Mouse (Mus musculus) adrenal gland (tissue): ENCODE data around the gene Eps8.

Source experiments
- intact Hi-C: fragments of 180-260 bp; cut with DNase I; formaldehyde crosslinking; loops from one replicate; pipeline ENCODE4 v1.15.1; 2025

The Eps8 gene

GRCm38 (mm10) chr6:137525769-137526168, 128.9 kb downstream of the Eps8 start:
- intact Hi-C loops: no loop called here

- intact Hi-C loops: no loop called here
Observed at GRCm38 (mm10) chr6:137520343-137520704, 134.4 kb downstream of the Eps8 start.

GRCm38 (mm10) chr6:137519529-137520342, 134.9 kb downstream of the Eps8 start:
- intact Hi-C loops: no loop called here

GRCm38 (mm10) chr6:137514872-137515271, 139.8 kb downstream of the Eps8 start:
- intact Hi-C loops: no loop called here

- intact Hi-C loops: no loop called here
Observed at GRCm38 (mm10) chr6:137512753-137513152, 141.9 kb downstream of the Eps8 start.

- intact Hi-C loops: no loop called here
Observed at GRCm38 (mm10) chr6:137509341-137510045, 145.2 kb downstream of the Eps8 start.

- intact Hi-C loops: no loop called here
Observed at GRCm38 (mm10) chr6:137508936-137509335, 145.7 kb downstream of the Eps8 start.

- intact Hi-C loops: no loop called here
Observed at GRCm38 (mm10) chr6:137506563-137506962, 148.1 kb downstream of the Eps8 start.

GRCm38 (mm10) chr6:137505555-137506227, 149.0 kb downstream of the Eps8 start:
- intact Hi-C loops: no loop called here

- intact Hi-C loops: no loop called here
Observed at GRCm38 (mm10) chr6:137504052-137504451, 150.6 kb downstream of the Eps8 start.

GRCm38 (mm10) chr6:137503462-137503861, 151.2 kb downstream of the Eps8 start:
- intact Hi-C loops: no loop called here

GRCm38 (mm10) chr6:137503009-137503408, 151.7 kb downstream of the Eps8 start:
- intact Hi-C loops: no loop called here

- intact Hi-C loops: no loop called here
Observed at GRCm38 (mm10) chr6:137498781-137499180, 155.9 kb downstream of the Eps8 start.

GRCm38 (mm10) chr6:137497208-137497835, 157.4 kb downstream of the Eps8 start:
- intact Hi-C loops: no loop called here

GRCm38 (mm10) chr6:137496562-137496961, 158.1 kb downstream of the Eps8 start:
- intact Hi-C loops: no loop called here

GRCm38 (mm10) chr6:137495233-137495632, 159.4 kb downstream of the Eps8 start:
- intact Hi-C loops: no loop called here

- intact Hi-C loops: no loop called here
Observed at GRCm38 (mm10) chr6:137494801-137495200, 159.9 kb downstream of the Eps8 start.

- intact Hi-C loops: no loop called here
Observed at GRCm38 (mm10) chr6:137494136-137494475, 160.6 kb downstream of the Eps8 start.

- intact Hi-C loops: no loop called here
Observed at GRCm38 (mm10) chr6:137493211-137494135, 161.2 kb downstream of the Eps8 start.

GRCm38 (mm10) chr6:137492582-137492981, 162.1 kb downstream of the Eps8 start:
- intact Hi-C loops: no loop called here

GRCm38 (mm10) chr6:137491659-137492058, 163.0 kb downstream of the Eps8 start:
- intact Hi-C loops: no loop called here
